Mouse (Mus musculus) forebrain, postnatal 0 days (tissue): ENCODE measurements around the gene Sars2. TPM values are rescaled to one million over a fixed set of nuclear protein-coding genes. Genes with fewer than 3 reads are reported as not detected.

Experiments
- ATAC-seq: fragments of 200-750 bp; cut with Nextera tagmentation; 2 replicates; pipeline ENCODE4 v1.8.0; 2017; ENCODE audit warnings: mild to moderate bottlenecking, moderate library complexity
- DNase-seq: peaks from one replicate; pipeline ENCODE4 v3.0.0-alpha.2; 2015
- H3K27ac ChIP-seq: fragments of 300-500 bp; sonication (generic); 2 replicates; pipeline ENCODE4 v1.5.1; 2014; ENCODE audit warnings: low read depth, mild to moderate bottlenecking, antibody characterized with exemption, low read length, moderate library complexity, mixed read lengths
- H3K27me3 ChIP-seq: fragments of 300-500 bp; sonication (generic); 2 replicates; pipeline ENCODE4 v1.6.1; 2014; ENCODE audit warnings: mild to moderate bottlenecking, low read length, mixed read lengths; ENCODE audit not compliant: insufficient read depth
- H3K36me3 ChIP-seq: fragments of 300-500 bp; sonication (generic); 2 replicates; pipeline ENCODE4 v1.6.1; 2014; ENCODE audit warnings: mild to moderate bottlenecking, moderate library complexity; ENCODE audit not compliant: insufficient read depth
- H3K4me1 ChIP-seq: fragments of 300-500 bp; sonication (generic); 2 replicates; pipeline ENCODE4 v1.6.1; 2014; ENCODE audit warnings: antibody characterized with exemption; ENCODE audit not compliant: insufficient read depth
- H3K4me2 ChIP-seq: fragments of 300-500 bp; sonication (generic); 2 replicates; pipeline ENCODE4 v1.6.1; 2014; ENCODE audit warnings: low read depth, mild to moderate bottlenecking, moderate library complexity
- H3K4me3 ChIP-seq: fragments of 300-500 bp; sonication (generic); 2 replicates; pipeline ENCODE4 v1.5.1; 2014; ENCODE audit warnings: low read depth, low read length, mixed read lengths
- H3K9ac ChIP-seq: fragments of 300-500 bp; sonication (generic); 2 replicates; pipeline ENCODE4 v1.6.1; 2014; ENCODE audit warnings: mild to moderate bottlenecking
- H3K9me3 ChIP-seq: fragments of 300-500 bp; sonication (generic); 2 replicates; pipeline ENCODE4 v1.6.1; 2016; ENCODE audit warnings: low read length
- CTCF ChIP-seq: sonication (generic); IDR thresholded peaks from 2 replicates; pipeline ENCODE4 v1.5.1; 2016; ENCODE audit warnings: antibody characterized with exemption, control low read depth, low read depth
- WGBS: fragments of 180-500 bp; shearing (Covaris S2); extraction: QIAGEN DNeasy Blood & Tissue Kit; methylation state at CpG from one replicate; pipeline ENCODE4 v1.1.7; 2014; 5-methylcytosine and 5-hydroxymethylcytosine counted together
- polyA plus RNA-seq: library from polyadenylated mRNA; unstranded; fragments of >200 nt; fragmentation: Nextera tagmentation; extraction: Ambion mirVana; gene quantifications from 2 replicates; pipeline ENCODE4 v1.2.1, GENCODE M21; 2015
- total RNA-seq: library from RNA; depleted of rRNA; stranded (reverse); fragments of >200 nt; gene quantifications from 2 replicates; pipeline ENCODE4 v1.2.3, GENCODE M21; 2014; rRNA removed

Gene Sars2
- total and polyA plus RNA-seq, 2 experiments from 2014 or later, result 15.1 to 16.1 TPM

DNA sequence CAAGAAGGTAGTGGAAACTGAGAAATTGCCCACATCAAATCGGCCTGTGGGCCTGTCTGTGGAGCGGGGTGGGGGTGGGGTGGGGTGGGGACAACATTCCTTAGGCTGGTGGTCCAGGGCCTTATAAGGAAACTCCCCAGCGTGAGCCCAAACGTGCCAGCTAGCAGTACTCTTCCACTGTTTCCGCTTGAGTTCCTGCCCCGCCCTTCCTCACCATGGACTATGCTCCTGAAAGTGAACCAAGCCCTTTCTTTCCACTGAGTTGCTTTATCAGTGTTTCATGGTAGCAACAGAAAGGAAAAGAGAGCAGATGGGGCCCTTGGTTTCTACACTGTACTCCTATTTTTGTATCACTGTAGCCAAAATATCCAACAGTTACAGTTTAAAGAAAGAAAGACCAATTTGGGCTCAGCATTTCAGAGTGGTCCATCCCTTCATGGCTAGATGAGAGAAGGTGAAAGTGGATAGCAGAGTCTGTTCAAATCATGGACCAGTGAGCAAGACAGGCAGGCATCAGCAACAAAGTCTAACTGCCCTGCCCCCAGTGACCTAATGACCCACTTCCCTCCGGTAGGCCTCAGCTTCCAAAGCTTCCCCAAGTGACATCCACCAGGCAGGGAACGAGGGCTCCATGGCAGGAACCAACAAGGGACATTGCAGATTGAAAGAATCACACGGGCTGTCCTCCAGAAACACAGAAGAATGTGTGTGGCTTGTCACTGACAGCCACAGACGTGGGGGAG is 61.2 kb downstream of the Sars2 start:
- H3K4me2 ChIP-seq, result no peak overlapping the region
- WGBS, result 16% methylated on average over 10 of the region's 10 CpGs
- H3K9ac ChIP-seq, result no peak overlapping the region
- no peak for DNase-seq
- no peak for TF ChIP-seq CTCF
- 0 out of 2 replicates have a peak, but pooled peaks have one; percentile 8 for ATAC-seq
- no peaks in the 10 kb centered on the region for H3K36me3 ChIP-seq
- H3K4me3 ChIP-seq, result no peak overlapping the region
- H3K27me3 ChIP-seq, result no peaks in the 10 kb centered on the region
- H3K4me1 ChIP-seq, result peaks cover 8% of the 10 kb centered on the region
- 0 out of 2 replicates have a peak overlapping the region, but pooled peaks have one; percentile 16 for H3K27ac ChIP-seq
- no peaks in the 10 kb centered on the region for H3K9me3 ChIP-seq

Other genes with a start within 250 kb of the Sars2 start
- gene Ifnl2, start 231.5 kb upstream of the Sars2 start, total RNA-seq, result not detected in 2 replicates
- not detected in 2 replicates for gene Ifnl2, start 231.5 kb upstream of the Sars2 start, polyA plus RNA-seq
- gene Ifnl3, start 219.2 kb upstream of the Sars2 start, total RNA-seq, result not detected in 2 replicates
- gene Ifnl3, start 219.2 kb upstream of the Sars2 start, polyA plus RNA-seq, result not detected in 2 replicates
- not detected in 2 replicates for gene Sycn, start 201.1 kb upstream of the Sars2 start, total RNA-seq
- not detected in 2 replicates for gene Sycn, start 201.1 kb upstream of the Sars2 start, polyA plus RNA-seq
- gene Nccrp1, start 194.7 kb upstream of the Sars2 start, total RNA-seq, result 0.10 and 0.15 TPM in 2 replicates
- 0.09 TPM in 1 of 2 replicates, not detected in the other for gene Nccrp1, start 194.7 kb upstream of the Sars2 start, polyA plus RNA-seq
- gene Samd4b, start 143.8 kb upstream of the Sars2 start, total RNA-seq, result 35.2 and 49.1 TPM in 2 replicates
- gene Samd4b, start 143.8 kb upstream of the Sars2 start, polyA plus RNA-seq, result 21.4 and 23.3 TPM in 2 replicates
- 11.5 and 11.9 TPM in 2 replicates for gene Pak4, start 143.8 kb upstream of the Sars2 start, total RNA-seq
- gene Pak4, start 143.8 kb upstream of the Sars2 start, polyA plus RNA-seq, result 7.4 and 11.5 TPM in 2 replicates
- 0.24 and 0.85 TPM in 2 replicates for gene Acp7, start 110.7 kb upstream of the Sars2 start, total RNA-seq
- gene Acp7, start 110.7 kb upstream of the Sars2 start, polyA plus RNA-seq, result 0.12 and 0.50 TPM in 2 replicates
- gene Fbxo27, start 49.1 kb upstream of the Sars2 start, total RNA-seq, result 7.4 and 8.2 TPM in 2 replicates
- gene Fbxo27, start 49.1 kb upstream of the Sars2 start, polyA plus RNA-seq, result 9.0 and 10.0 TPM in 2 replicates
- 2.8 and 4.6 TPM in 2 replicates for gene Fbxo17, start 25.2 kb upstream of the Sars2 start, total RNA-seq
- 4.2 and 4.5 TPM in 2 replicates for gene Fbxo17, start 25.2 kb upstream of the Sars2 start, polyA plus RNA-seq
- gene Mrps12, start 172 bp upstream of the Sars2 start, total RNA-seq, result 48.6 and 78.0 TPM in 2 replicates
- 101 and 119 TPM in 2 replicates for gene Mrps12, start 172 bp upstream of the Sars2 start, polyA plus RNA-seq
- gene Ccer2, start 14.2 kb downstream of the Sars2 start, total RNA-seq, result not detected in 2 replicates
- 0.59 and 0.98 TPM in 2 replicates for gene Ccer2, start 14.2 kb downstream of the Sars2 start, polyA plus RNA-seq
- 49.6 and 58.1 TPM in 2 replicates for gene Sirt2, start 24.7 kb downstream of the Sars2 start, total RNA-seq
- 105 and 106 TPM in 2 replicates for gene Sirt2, start 24.7 kb downstream of the Sars2 start, polyA plus RNA-seq
- 18.0 and 19.2 TPM in 2 replicates for gene Nfkbib, start 25.5 kb downstream of the Sars2 start, total RNA-seq
- 59.8 and 75.4 TPM in 2 replicates for gene Nfkbib, start 25.5 kb downstream of the Sars2 start, polyA plus RNA-seq
- 2.1 and 2.2 TPM in 2 replicates for gene Rinl, start 47.0 kb downstream of the Sars2 start, total RNA-seq
- 1.6 TPM in 2 replicates for gene Rinl, start 47.0 kb downstream of the Sars2 start, polyA plus RNA-seq
- gene Hnrnpl, start 66.5 kb downstream of the Sars2 start, total RNA-seq, result 261 and 264 TPM in 2 replicates
- 172 TPM in 2 replicates for gene Hnrnpl, start 66.5 kb downstream of the Sars2 start, polyA plus RNA-seq
- 79.6 and 88.3 TPM in 2 replicates for gene Ech1, start 83.2 kb downstream of the Sars2 start, total RNA-seq
- gene Ech1, start 83.2 kb downstream of the Sars2 start, polyA plus RNA-seq, result 101 and 110 TPM in 2 replicates
- 2.4 and 5.2 TPM in 2 replicates for gene Lgals4, start 91.9 kb downstream of the Sars2 start, total RNA-seq
- gene Lgals4, start 91.9 kb downstream of the Sars2 start, polyA plus RNA-seq, result 3.3 and 3.5 TPM in 2 replicates
- gene Lgals7, start 121.9 kb downstream of the Sars2 start, total RNA-seq, result 2.8 and 10.4 TPM in 2 replicates
- gene Lgals7, start 121.9 kb downstream of the Sars2 start, polyA plus RNA-seq, result 3.5 and 3.8 TPM in 2 replicates
- gene Capn12, start 139.4 kb downstream of the Sars2 start, total RNA-seq, result not detected in 2 replicates
- 0.09 and 0.27 TPM in 2 replicates for gene Capn12, start 139.4 kb downstream of the Sars2 start, polyA plus RNA-seq
- 45.1 and 71.2 TPM in 2 replicates for gene Actn4, start 220.3 kb downstream of the Sars2 start, total RNA-seq
- 96.0 and 103 TPM in 2 replicates for gene Actn4, start 220.3 kb downstream of the Sars2 start, polyA plus RNA-seq
- gene Eif3k, start 239.9 kb downstream of the Sars2 start, total RNA-seq, result 360 and 399 TPM in 2 replicates
- gene Eif3k, start 239.9 kb downstream of the Sars2 start, polyA plus RNA-seq, result 318 and 368 TPM in 2 replicates
- gene Map4k1, start 240.1 kb downstream of the Sars2 start, total RNA-seq, result 3.6 and 8.9 TPM in 2 replicates
- 18.8 and 18.9 TPM in 2 replicates for gene Map4k1, start 240.1 kb downstream of the Sars2 start, polyA plus RNA-seq